Mouse (Mus musculus) small intestine, adult 2 months (tissue): ENCODE measurements around the gene Tnfrsf12a. TPM values are rescaled to one million over a fixed set of nuclear protein-coding genes. Genes with fewer than 3 reads are reported as not detected.

ENCODE experiments used
- H3K27ac ChIP-seq: fragments of 200-500 bp; 2 replicates; pipeline ENCODE4 v1.5.1; 2012; ENCODE audit warnings: low read depth, low read length, control low read depth, inconsistent platforms; ENCODE audit not compliant: insufficient read depth
- H3K27me3 ChIP-seq: fragments of 200-500 bp; 2 replicates; pipeline ENCODE4 v1.6.1; 2012; ENCODE audit warnings: mild to moderate bottlenecking, moderate library complexity, low read length, inconsistent platforms; ENCODE audit not compliant: control insufficient read depth, insufficient read depth
- H3K36me3 ChIP-seq: fragments of 200-500 bp; 2 replicates; pipeline ENCODE4 v1.6.1; 2012; ENCODE audit warnings: mild to moderate bottlenecking, low read length, control low read depth, inconsistent platforms; ENCODE audit not compliant: control insufficient read depth, insufficient read depth
- H3K4me1 ChIP-seq: fragments of 200-500 bp; 2 replicates; pipeline ENCODE4 v1.6.1; 2012; ENCODE audit warnings: low read length, inconsistent platforms, mixed read lengths; ENCODE audit not compliant: control insufficient read depth, insufficient read depth, insufficient read length
- H3K4me3 ChIP-seq: fragments of 200-500 bp; 2 replicates; pipeline ENCODE4 v1.5.1; 2012; ENCODE audit warnings: low read depth, mild to moderate bottlenecking, control low read depth, inconsistent platforms, low read length, moderate library complexity
- CTCF ChIP-seq: fragments of 200-500 bp; IDR thresholded peaks from 2 replicates; pipeline ENCODE4 v1.5.1; 2012; ENCODE audit warnings: low read depth, mild to moderate bottlenecking, control low read depth, inconsistent platforms, low read length, moderate library complexity, mixed read lengths; ENCODE audit not compliant: insufficient replicate concordance, insufficient read length; ENCODE audit errors: extremely low read depth
- POLR2A ChIP-seq: fragments of 200-500 bp; IDR thresholded peaks from 2 replicates; pipeline ENCODE4 v1.6.1; 2012; ENCODE audit warnings: low read depth, mild to moderate bottlenecking, control low read depth, inconsistent platforms, low read length, moderate library complexity
- WGBS: fragments of 180-500 bp; shearing (Covaris S2); methylation state at CpG from one replicate; pipeline ENCODE4 v1.1.7; 2018; 5-methylcytosine and 5-hydroxymethylcytosine counted together
- polyA plus RNA-seq: library from polyadenylated mRNA; depleted of rRNA; stranded (reverse); fragments of >200 nt; gene quantifications from 2 replicates; pipeline ENCODE4 v1.2.3, GENCODE M21; 2012

Gene Tnfrsf12a
- polyA plus RNA-seq, 1 experiment: 27.9 TPM

GRCm38 (mm10) chr17:23681086-23681485 lies 3.8 kb upstream of the Tnfrsf12a start:
- no peak overlapping the region for H3K4me3 ChIP-seq
- H3K27me3 ChIP-seq: peaks cover 15% of the 10 kb centered on the region
- WGBS: 45% methylated on average over 10 of the region's 10 CpGs
- TF ChIP-seq POLR2A (no peak), CTCF (no peak)
- H3K4me1 ChIP-seq: peaks cover 7% of the 10 kb centered on the region
- no peaks in the 10 kb centered on the region for H3K36me3 ChIP-seq
- no peak overlapping the region for H3K27ac ChIP-seq

DNA sequence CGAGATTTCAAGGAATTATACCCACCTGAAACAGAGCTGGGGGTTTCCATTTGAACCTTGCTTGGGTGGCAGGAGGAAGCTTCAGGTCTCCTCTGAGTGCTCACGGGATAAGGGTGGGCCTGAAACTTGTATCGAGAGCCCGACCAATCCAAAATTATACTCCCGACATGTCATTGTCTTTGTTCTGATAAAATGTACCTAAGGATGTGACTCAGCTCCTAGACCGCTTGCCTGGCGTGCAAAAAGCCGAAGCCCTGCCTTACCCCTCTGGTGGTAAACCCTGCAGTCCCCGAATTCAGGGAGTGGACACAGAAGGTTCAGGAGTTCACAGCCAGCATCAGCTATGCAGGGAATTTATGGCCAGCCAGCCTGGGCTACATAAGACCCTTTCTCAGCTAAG lies 3.1 kb upstream of the Tnfrsf12a start:
- 81% methylated on average over 9 of the region's 9 CpGs for WGBS
- TF ChIP-seq CTCF (no peak), POLR2A (no peak)
- Histone ChIP-seq H3K4me3 (no peak overlapping the region), H3K4me1 (peaks cover 10% of the 10 kb centered on the region), H3K36me3 (no peaks in the 10 kb centered on the region), H3K27me3 (peaks cover 15% of the 10 kb centered on the region), H3K27ac (no peak overlapping the region)

DNA sequence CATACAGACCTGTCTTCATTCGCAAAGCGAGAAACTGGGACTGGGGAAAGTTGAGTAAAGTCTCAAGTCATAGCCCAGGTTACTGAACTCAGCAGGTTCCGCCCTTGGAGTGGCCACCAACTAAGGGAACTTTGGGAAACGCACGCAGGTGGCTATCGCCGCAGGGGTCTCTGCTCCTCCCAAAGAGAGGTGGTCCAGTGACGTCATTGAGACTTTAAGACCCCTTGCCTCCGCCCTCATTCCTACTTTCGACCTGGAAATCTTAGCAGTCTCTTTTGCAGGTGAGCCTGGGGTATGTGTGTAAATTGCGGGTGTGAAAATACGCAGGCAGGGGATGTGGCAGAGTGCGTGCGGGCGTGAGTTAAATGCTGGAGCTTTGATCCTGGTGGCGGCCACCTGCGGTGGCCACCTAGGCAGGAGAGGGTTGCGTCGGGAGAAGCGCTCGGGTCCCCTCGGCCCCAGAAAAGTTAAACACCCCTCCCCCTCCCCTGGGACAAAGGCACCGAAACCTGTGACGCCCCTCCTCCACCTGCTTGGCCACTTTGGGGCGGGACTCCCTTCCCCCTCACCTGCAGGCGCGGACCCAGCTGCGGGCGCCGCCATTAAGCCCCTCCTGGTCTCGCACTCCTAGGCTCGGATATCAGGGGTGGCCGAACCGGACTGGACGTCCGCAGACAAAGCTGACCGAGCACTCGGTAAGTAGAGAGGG lies 2.0 kb upstream of the Tnfrsf12a start, which contains the start of gene Cldn6:
Gene Cldn6 (plus strand): TSS at position 123 of the 709 bp plus-strand sequence.
- WGBS: 13% methylated on average over 38 of the region's 38 CpGs

GRCm38 (mm10) chr17:23676473-23677031 lies 716 bp downstream of the Tnfrsf12a start:
- WGBS: 1% methylated on average over 37 of the region's 37 CpGs

More for the DNA sequence above, 2.0 kb upstream of the Tnfrsf12a start, which contains the start of gene Cldn6:
- Histone ChIP-seq H3K27ac (no peak within 1 kb of the TSS), H3K27me3 (peaks cover 15% of the 10 kb centered on the region), H3K4me3 (no peak within 1 kb of the TSS), H3K4me1 (peaks cover 11% of the 10 kb centered on the region), H3K36me3 (no peaks in the 10 kb centered on the region)
- TF ChIP-seq POLR2A (no peak), CTCF (no peak)

GRCm38 (mm10) chr17:23675564-23676281 lies 1.5 kb downstream of the Tnfrsf12a start:
- WGBS: 17% methylated on average over 15 of the region's 15 CpGs
- H3K27ac ChIP-seq: 0 out of 2 replicates have a peak overlapping the region, but pooled peaks have one; percentile 14
- peak overlapping the region; percentile 84 for H3K4me3 ChIP-seq
- H3K27me3 ChIP-seq: peaks cover 15% of the 10 kb centered on the region
- H3K4me1 ChIP-seq: peaks cover 11% of the 10 kb centered on the region
- TF ChIP-seq POLR2A: no peak
- no peak for TF ChIP-seq CTCF
- H3K36me3 ChIP-seq: no peaks in the 10 kb centered on the region

More at GRCm38 (mm10) chr17:23676473-23677031, 716 bp downstream of the Tnfrsf12a start:
- no peaks in the 10 kb centered on the region for H3K36me3 ChIP-seq
- TF ChIP-seq CTCF (no peak), POLR2A (0 out of 2 replicates have a peak, but pooled peaks have one; percentile 3)
- H3K4me3 ChIP-seq: peak overlapping the region; percentile 84
- H3K4me1 ChIP-seq: peaks cover 11% of the 10 kb centered on the region
- peaks cover 15% of the 10 kb centered on the region for H3K27me3 ChIP-seq
- peak overlapping the region; percentile 36; the same call in 1 of the 2 replicates for H3K27ac ChIP-seq

DNA sequence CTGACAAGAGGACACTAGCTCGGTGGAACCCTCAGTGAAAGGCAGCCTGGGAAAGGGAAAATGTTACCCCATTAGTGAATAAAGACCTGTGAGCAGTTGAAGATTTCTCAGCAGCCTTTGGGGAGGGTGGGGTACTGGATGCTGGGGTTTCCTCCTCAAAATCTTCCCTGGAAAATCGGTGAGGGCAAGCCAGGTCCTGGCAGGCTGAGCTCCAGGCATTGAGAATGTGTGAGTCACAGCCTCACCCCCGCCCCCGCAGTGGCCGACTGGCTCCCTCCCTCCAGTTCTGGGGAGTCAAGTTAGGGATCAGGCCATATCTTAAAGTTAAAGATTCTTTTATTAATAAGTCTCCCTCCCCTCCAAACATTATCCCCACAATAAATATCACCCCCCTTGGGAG lies 2.1 kb downstream of the Tnfrsf12a start:
- H3K27ac ChIP-seq: peak overlapping the region; percentile 14; the same call in 1 of the 2 replicates
- H3K36me3 ChIP-seq: no peaks in the 10 kb centered on the region
- H3K4me1 ChIP-seq: peaks cover 11% of the 10 kb centered on the region
- H3K27me3 ChIP-seq: peaks cover 15% of the 10 kb centered on the region
- no peak overlapping the region for H3K4me3 ChIP-seq
- TF ChIP-seq CTCF (no peak), POLR2A (no peak)
- WGBS: 34% methylated on average over 5 of the region's 5 CpGs
